Mouse (Mus musculus) cerebellum, adult 2 months (tissue): ENCODE data around the gene Inhbe.

Experiments used
- CTCF ChIP-seq: fragments of 200-500 bp; IDR thresholded peaks from 2 replicates; pipeline ENCODE4 v1.5.1; 2011; ENCODE audit warnings: low read depth, mild to moderate bottlenecking, control low read depth, low read length, moderate library complexity, borderline replicate concordance; ENCODE audit not compliant: insufficient read depth
- POLR2A ChIP-seq: fragments of 200-500 bp; IDR thresholded peaks from 2 replicates; pipeline ENCODE4 v1.6.1; 2011; ENCODE audit warnings: low read length, control low read depth, borderline replicate concordance; ENCODE audit not compliant: insufficient read depth

- TF ChIP-seq POLR2A (no peak), CTCF (no peak)
Observed at GRCm38 (mm10) chr10:127346173-127346572, 8.0 kb downstream of the Inhbe start.
